Mouse (Mus musculus) megakaryocyte, embryonic 14.5 days (primary cell): ENCODE measurements around the gene Tnrc18.

Experiments used
- FLI1 ChIP-seq: IDR thresholded peaks from 2 replicates; pipeline ENCODE4 v1.6.1; 2012; ENCODE audit warnings: low read length, inconsistent platforms, mixed read lengths
- GATA1 ChIP-seq: IDR thresholded peaks from 3 replicates; pipeline ENCODE4 v1.6.1; 2012; ENCODE audit warnings: mixed read lengths, low read length, inconsistent platforms, borderline replicate concordance

DNA sequence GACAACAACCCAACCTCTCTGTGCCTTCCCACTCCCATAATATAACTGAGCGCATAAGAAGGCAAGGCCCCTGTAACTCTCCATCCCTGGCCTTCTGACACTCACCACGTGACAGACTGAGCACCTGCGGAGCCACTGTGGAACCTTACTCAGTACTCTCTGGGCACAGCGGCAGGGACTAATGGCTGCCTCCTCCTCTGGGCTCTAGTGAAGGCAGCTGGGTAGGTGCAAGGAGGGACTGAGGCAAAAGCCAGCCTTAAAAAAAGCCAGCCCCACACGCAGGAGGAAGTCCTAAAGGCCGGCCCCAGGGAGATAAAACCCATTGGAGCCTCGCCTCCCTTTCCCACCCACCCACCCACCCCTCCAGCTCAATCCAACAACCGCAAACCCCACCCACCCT lies 17.3 kb downstream of the Tnrc18 start:
- no peak for TF ChIP-seq FLI1
- no peak for TF ChIP-seq GATA1
